16 mouse cellular contexts compared by ENCODE assay signal in genomic region chr16:77279916-77280315, GRCm38 (mm10).
"Had no signal": no experiment of that assay in that cellular context is flagged by ENCODE, and none has a peak within 500 bp of the region (broad histone marks: within the 10 kb centered on the region; RNA-seq: fewer than 3 reads in every experiment).

No protein-coding gene starts in this region.

- ATAC-seq: intestine, postnatal 0 days; liver, embryonic 12.5 days had no signal

- H3K36me3 ChIP-seq: liver, embryonic 12.5 days; liver, embryonic 15.5 days; lung, embryonic 15.5 days had no signal

- H3K4me2 ChIP-seq: liver, embryonic 12.5 days; liver, embryonic 15.5 days; lung, embryonic 15.5 days; midbrain, embryonic 11.5 days had no signal

- H3K4me3 ChIP-seq: liver, embryonic 12.5 days; liver, embryonic 15.5 days; lung, embryonic 15.5 days had no signal

- H3K27ac ChIP-seq: kidney, postnatal 0 days; liver, embryonic 12.5 days; liver, embryonic 15.5 days; lung, embryonic 15.5 days; stomach, postnatal 0 days had no signal

- H3K9me3 ChIP-seq: liver, embryonic 12.5 days; liver, embryonic 15.5 days; lung, embryonic 15.5 days had no signal

- H3K27me3 ChIP-seq: liver, embryonic 12.5 days; liver, embryonic 15.5 days; lung, embryonic 15.5 days had no signal

- H3K4me1 ChIP-seq: liver, embryonic 12.5 days; liver, embryonic 15.5 days; lung, embryonic 15.5 days had no signal

- H3K9ac ChIP-seq: liver, embryonic 12.5 days; liver, embryonic 15.5 days; lung, embryonic 15.5 days had no signal

- DNase-seq: kidney, adult 2 months; kidney, postnatal 25 days; left cerebral cortex, postnatal 4 days; liver; lung, adult 18-20 months; lung, postnatal 14 days; lung, postnatal 4 days; thymus, adult 2 months; thymus, postnatal 14 days had no signal
